Mouse (Mus musculus): Measurements from ENCODE around the gene Slc29a1. TPM values are rescaled to one million over a fixed set of nuclear protein-coding genes. Genes with fewer than 3 reads are reported as not detected.

The Slc29a1 gene
- polyA plus RNA-seq, 1 experiment from 2014 or later, result 243 TPM

GRCm38 (mm10) chr17:45553065-45553464, 46.3 kb downstream of the Slc29a1 start:
- DNase-seq (ENCODE audit: low spot score), result no peak

- DNase-seq (ENCODE audit: low spot score), result peak; percentile 88
These were observed 47.5 kb downstream of the Slc29a1 start for GRCm38 (mm10) chr17:45551816-45552451.

GRCm38 (mm10) chr17:45551249-45551796, 48.1 kb downstream of the Slc29a1 start:
- DNase-seq (ENCODE audit: low spot score), result no peak

DNA sequence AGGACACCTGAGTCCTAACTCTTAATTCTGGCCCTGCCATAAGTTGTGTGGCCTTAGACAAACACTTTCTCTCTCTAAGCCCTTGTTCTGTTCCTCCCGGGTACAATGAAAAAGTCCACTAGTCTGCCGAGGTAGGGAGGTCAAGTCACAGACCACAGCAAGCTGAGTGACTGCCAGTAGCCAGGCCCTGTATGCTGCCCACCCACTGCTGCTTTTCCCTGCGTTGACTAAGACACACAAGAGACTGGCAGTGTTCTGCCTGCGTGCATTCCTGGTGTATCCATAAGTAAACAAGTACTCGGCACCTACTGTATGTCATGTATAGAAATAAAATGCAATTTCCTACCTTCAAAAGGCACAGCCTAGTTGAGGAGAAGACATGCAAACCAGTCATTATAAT, 49.2 kb downstream of the Slc29a1 start:
- DNase-seq (ENCODE audit: low spot score), result no peak

DNA sequence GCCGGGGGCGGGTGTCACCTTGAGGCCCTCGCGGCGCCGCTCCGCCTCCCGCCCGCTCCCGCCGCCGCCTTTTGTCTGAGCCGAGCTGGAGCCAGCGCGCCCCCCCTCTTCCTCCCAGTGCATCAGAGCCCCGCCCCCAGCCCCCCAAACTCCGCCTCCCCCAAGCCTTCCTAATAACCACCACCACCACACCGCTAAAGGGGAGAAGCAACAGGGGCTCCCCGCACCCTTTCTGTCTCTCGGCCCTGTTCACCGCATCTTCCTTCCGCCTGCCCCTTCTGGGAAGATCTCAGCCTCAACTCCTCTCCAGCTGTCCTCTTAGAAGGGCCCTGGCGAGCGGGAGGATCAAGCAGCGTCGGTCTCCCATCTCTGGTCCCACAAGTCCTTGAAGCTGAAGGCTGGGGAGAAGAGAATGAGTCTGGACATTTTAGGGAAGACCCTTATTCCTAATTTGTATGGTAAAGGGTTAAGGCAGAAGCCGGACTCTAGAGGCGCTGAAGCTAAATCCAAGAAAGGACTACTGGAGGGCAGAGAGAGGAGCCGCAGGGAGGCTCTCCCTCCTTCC, 49.7 kb downstream of the Slc29a1 start, which contains the start of gene Tmem151b:
Tmem151b (minus strand) TSS at position 61 of the 565 bp plus-strand sequence.
- peak; percentile 75 for DNase-seq (ENCODE audit: low spot score)

DNA sequence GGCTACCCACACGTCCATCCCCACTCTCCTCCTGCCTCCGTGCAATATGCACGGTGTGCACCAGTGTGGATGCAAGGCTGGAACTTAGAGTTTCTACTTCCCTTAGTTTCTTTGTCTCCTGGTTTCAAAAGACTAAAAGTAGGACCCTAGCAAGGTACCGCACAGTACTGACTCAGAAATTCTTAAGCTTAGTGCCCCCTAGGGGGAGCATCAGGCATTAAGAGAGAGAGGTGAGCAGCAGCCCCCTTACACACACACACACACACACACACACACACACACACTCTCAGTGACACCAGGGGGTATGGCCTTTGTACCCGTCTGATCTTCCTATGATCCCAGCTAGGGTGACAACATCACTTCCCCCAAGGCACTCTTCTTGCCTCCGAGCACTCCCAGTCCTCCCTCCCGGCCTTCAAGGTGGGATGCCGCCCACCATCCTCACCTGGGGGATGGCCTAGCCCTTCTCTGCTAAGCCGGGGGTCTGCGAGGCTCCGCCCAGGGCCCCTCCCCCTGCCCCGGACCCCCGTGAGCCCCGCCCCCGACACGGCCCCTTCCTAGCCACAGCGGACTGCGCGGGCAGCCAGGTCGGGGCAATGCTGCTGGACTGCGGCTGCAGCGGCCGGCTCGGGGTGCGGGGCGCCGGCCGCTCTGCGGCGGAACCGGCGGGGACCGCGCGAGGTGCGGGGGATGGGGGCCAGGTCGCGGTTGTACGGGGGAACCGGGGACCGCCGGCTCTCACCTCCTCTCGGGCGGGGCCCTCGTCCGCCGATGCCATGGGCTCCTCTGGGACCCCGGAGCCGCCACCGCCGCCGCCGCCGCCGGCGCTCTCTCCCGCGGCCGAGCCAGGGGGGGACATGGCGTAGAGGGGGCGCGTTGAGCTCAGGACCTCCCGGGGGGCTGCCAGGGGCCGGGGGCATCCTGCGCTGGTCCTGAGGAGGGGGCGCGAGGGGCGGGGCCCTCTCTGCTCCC, 50.6 kb downstream of the Slc29a1 start:
- DNase-seq (ENCODE audit: low spot score), result peak; percentile 86

DNA sequence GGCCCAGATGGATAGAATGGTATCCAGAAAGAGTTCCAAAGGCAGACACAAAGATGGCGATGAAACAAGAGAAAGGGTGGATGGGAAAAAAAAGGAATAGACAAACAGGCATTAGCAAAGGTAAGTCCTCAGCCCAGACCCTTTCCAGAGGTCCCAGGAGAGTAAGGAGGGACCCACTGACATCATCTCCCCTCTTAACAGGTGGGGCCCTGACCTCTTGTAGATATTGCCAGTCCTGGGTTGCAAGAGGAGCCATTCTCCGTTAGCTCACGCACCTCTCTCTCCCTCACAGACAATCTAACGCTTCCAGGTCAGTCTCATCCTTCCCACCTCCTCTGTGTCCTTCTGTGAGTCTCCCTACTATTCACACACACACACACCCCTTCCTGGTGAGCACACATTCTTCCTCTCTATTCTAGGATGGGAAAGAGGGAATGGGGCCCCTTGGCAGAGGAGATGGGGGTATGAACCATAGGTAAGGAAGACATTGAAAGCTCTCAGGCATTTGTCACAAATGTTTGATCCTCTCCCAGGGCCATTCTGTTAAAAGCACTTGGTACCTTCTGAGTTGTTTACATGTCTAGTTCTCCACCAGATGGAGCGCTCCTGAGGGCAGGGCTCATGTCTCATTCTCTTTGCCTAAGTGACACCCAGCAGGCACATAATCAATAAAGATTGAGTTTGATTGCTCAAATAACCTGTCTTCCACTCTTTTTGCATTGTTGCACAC, 51.8 kb downstream of the Slc29a1 start:
- no peak for DNase-seq (ENCODE audit: low spot score)

DNA sequence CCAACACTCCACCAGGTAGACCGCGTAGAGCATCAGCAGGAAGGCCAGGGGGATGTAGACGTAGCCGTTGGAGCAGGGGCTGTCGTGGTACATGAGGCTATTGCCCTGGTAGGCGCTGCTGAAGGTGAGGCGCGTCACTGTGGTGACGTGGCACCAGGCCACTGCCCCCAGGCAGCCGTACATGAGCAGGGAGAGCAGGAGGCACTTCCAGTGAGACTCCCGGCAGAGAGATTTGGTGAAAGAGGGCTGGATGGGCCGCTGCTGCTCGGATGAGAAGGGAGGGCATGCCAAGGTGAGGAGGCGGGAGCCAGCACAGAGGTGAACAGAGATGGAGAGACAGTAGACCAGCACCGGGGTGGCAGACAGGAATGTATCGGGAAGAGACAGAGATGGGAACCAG, 52.5 kb downstream of the Slc29a1 start:
- no peak for DNase-seq (ENCODE audit: low spot score)

DNA sequence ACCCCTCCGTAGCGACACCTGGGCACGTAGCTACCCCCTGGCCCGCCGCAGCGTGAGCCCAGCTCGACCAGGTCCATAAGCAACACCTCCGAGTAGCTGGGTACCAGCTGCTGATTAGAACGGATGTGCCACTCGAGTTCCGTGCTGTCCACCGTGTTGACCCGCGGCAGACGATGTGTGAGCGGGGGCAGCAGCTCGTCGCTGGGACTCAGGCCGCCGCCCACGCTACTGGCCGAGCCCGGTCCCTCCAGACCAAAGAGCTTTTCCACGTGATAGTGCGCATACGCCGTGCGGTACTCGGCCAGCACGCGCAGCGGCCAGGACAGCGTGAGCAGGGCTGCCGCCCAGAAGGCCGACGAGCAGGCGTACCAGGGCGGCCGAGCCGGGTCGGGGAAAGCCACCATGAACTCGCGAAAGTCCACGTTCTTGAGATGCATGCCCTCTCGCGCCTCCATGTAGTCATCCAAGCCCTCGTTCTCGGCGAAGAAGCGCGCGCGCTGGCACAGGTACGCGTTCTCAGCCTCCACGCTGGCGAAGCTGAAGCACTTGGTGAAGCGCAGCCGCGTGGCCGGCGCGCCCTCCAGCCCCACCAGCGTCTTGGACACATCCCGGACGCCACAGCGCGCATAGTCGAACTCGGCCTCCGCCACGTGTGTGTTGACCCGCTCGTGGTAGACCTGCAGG, 54.0 kb downstream of the Slc29a1 start:
- no peak for DNase-seq (ENCODE audit: low spot score)

DNA sequence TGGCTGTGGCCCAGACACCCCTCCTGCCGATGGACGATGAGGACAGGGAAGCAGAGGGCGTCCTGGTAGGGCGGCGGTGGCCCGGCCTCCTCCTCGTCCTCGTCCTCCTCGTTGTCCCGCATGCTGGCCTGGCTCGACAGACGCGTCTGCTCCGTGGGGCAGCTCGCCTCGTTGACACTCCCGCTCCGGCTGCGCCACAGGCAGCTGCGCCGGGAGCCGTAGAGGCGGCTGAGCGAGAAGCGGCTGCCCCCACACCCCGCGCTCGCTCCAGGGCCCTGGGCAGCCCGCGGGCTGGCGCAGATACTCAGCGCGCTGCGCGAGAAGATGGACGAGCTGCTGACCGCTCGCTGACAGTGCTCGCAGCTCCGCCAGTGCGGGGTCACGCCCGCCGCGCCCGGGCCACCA, 54.5 kb downstream of the Slc29a1 start:
- DNase-seq (ENCODE audit: low spot score), result no peak

DNA sequence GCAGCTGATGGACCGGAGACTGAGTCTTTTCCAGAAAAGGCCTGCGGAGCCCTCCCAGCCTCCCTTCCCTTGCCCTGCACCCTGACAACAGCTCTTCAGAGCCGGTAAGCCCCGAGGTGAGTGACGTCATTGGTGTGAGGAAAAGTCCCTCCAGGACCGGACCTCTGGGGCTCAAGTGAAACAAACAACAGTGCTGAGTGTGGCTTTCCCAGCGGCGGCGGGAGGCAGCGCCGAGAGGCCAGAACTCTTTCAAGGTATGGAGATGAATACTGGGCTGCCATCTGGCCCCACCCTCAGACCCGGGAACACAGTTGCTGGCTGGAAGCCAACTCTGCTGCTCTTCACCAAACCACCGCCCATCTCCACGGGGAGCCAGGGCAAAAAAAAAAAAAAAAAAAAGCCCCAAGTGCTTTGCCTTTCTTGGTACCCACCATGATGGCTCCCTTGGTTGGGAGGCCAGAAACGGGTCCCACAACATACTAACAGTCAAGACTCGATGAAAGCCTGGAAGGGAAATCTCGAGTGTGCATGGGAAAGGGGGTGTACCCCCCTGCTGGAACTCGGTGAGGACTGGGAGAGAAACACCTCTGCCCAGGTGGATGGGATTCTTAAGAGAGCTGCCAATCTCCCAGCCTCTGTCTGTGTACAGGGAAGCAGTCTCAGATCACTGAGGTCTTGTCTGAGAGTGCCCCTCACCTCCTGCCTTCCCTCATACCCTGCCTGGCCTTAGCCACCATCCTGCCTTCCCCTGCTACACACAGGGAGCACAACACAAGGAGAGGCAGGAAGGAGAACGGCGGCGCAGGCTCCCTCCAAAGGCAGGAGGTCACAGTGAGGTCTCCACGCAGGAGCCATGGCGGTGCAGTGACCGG, 55.2 kb downstream of the Slc29a1 start:
- DNase-seq (ENCODE audit: low spot score), result no peak

- DNase-seq (ENCODE audit: low spot score), result no peak
These were observed 56.3 kb downstream of the Slc29a1 start for GRCm38 (mm10) chr17:45543115-45543514.

GRCm38 (mm10) chr17:45542705-45543104, 56.7 kb downstream of the Slc29a1 start:
- no peak for DNase-seq (ENCODE audit: low spot score)

DNA sequence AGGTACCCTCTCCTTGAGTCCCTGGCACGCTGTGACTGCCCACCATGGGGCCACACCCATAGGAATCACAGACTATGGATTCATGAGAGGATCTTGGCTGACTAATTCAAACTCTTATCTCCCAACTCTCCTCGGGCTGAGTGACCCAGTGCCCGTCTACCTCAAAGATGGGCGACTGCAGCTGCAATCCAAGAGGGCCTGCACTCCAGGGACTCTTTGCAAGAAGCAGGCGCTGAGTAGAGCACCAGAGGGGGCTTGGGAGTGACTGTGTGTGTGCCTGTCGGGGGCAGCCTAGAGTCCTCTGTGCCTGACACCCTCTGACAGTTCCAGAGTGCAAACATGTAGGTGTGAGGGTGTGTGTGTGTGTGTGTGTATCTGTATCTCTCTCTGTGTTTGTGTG, 57.3 kb downstream of the Slc29a1 start:
- DNase-seq (ENCODE audit: low spot score), result no peak

DNA sequence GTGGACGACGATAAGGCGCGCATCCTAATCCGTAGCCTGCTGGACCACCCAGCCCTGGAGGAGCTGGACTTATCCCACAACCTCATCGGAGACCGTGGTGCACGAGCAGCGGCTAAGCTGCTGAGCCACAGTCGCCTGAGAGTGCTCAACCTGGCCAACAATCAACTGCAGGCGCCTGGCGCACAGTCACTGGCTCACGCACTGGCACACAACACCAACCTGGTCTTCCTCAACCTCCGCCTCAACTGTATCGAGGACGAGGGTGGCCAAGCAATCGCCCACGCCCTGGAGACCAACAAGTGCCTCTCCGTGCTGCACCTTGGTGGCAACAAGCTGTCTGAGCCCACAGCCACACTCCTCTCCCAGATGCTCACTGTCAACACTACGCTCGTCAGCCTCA, 59.7 kb downstream of the Slc29a1 start:
- DNase-seq (ENCODE audit: low spot score), result no peak

DNA sequence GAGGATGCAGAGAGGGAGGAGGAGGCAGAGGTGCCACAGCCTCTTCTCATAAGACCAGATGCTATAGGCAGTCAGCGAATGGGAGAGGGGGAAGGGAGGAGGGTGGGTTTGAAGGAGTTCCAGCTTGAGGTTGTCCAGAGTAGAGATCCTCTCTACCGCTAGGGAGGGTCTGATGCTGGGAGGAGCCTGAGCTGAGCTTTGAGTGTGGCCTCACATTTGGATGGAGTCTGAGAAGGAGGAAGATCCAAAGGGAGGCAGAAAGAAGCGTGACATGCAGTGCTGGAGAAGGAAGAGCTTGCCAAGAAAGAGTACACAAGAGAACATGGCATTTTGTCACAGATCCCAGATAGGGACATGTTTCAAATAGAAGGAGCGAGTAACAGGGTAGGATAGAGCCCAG, 61.0 kb downstream of the Slc29a1 start:
- no peak for DNase-seq (ENCODE audit: low spot score)

- DNase-seq (ENCODE audit: low spot score), result peak; percentile 37
These were observed 63.1 kb downstream of the Slc29a1 start for GRCm38 (mm10) chr17:45536264-45536663.

Measured in thymus, postnatal 0 days (tissue).